Mouse (Mus musculus) kidney, postnatal 10 days (tissue): ENCODE results near the gene Hcst.

Experiments used
- DNase-seq: peaks from one replicate; pipeline ENCODE4 v3.0.0; 2021; ENCODE audit warnings: mixed read lengths

Hcst gene

DNA sequence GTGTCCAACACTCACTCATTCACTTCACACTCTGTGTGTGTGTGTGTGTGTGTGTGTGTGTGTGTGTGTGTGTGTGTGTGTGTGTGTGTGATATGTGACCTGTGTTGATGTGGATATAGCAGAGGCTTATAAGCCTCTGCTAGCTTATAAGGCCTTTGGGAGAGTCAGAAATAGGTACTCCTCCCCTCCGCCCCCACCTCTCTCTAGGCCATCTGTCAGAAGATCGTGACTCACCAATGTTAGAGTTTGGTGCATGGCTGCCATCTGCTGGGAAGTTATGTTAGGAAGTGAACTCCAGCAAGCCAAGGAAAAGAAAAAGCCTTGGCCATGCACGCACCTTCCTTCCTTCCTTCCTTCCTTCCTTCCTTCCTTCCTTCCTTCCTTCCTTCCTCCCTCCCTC is 12.1 kb upstream of the Hcst start:
- DNase-seq: peak; percentile 81

DNA sequence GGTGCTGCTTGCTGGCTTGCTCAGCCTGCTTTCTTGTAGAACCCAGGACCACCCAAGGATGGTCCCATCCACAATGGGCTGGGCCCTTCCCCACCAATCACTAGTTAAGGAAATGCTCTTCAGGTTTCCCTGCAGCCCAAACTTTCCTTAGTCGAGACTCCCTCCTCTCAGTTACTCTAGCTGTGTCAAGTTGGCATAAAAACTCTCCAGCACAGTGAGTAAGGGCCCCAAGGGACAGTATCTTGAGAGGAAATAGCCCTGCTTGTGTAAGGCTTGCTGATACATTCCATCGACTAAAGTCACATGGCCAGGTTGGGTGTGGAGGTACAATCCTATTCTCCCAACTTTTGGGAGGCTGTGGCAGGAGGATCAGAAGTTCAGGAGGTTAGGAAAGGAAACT is 10.5 kb upstream of the Hcst start:
- no peak for DNase-seq

DNA sequence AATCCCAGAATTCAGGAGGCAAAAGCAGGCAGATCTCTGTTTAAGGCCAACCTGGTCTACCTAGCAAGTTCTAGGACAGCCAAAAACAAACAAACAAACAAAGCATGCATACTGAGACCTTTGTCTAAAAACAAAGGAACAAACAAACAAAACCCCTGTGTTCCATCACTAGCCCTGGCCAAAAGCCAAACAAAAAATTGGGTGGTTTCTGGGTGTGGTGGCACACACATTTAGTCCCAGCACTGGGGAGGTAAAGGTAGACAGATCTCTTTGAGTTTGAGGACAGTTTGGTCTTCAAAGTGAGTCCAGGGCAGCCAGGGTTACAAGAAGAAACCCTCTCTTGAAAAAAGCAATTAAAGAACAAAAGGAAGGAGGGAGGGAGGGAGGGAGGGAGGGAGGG is 9.7 kb upstream of the Hcst start:
- DNase-seq: no peak

DNA sequence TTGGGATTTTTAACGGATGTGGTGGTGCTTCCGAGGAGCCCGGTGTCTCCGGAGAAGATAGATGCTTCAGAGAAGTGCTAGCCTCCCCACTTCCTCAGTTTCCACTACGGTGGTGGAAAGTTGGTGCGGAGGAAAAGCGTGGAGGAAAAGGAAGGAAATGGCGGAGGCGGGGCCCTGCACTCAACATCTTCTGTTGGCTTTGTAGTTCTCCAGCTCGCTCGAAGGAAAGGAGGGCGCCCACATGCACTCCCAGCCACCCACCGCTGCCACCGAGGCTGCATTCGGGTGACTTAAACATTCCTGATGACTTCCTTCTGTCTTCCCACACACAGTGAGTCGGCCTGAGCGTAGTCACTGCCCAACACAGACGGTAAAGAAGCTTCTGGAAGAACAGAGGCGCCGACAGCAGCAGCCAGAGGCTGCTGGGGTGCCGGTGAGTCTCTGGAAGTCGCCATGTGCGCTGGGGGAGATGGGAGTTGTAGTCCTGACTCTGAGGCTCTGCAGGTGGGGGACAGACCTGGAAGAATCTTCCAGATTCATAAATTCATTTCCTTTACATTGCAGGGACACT is 3.5 kb upstream of the Hcst start:
- DNase-seq: peak; percentile 51

DNA sequence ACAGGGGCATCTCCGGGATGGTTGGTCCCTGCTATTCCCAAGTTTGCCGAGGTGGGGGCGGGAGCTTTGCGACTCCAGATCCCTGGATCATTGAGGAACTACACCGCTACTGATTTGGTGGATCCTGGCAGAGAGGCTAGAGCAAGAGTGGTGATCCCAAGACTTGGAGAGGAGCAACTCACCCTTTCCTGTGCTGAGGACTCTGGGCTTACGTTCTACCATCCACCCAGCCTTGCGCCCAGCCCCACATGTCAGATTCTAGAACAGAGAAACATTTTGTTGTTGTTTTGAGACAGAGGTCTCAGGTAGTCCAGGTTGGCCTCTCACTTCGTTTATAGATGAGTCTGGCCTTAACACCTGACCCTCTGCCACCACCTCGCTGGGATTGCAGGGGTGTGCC is 2.9 kb upstream of the Hcst start:
- DNase-seq: no peak

DNA sequence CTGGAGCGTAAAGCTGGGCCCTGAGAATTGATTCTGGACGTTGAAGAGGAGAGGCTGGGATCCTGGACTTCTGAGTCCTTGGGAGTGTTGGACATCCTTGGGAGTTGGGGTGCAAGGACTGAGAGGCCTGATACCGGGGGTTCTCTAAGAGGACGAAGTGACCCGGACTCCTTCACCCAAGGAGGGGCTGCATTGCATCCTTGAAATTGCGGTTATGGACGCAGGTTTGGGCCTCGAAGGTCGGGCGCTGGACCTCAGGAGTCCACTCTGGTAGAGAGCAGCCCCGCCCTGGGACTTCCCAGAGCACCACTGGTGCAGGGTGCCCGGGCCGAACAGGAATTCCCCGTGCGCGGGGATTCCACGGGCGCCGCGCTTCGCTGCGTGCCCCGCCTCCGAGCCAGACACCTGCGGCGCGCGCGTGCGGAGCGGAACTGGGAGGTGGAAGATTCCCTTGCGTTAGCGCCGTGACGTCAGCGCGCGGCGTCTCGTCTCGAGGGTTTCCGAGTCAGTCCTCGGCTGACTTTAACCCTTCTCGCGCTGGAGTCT is 2.3 kb upstream of the Hcst start:
- peak; percentile 92 for DNase-seq

DNA sequence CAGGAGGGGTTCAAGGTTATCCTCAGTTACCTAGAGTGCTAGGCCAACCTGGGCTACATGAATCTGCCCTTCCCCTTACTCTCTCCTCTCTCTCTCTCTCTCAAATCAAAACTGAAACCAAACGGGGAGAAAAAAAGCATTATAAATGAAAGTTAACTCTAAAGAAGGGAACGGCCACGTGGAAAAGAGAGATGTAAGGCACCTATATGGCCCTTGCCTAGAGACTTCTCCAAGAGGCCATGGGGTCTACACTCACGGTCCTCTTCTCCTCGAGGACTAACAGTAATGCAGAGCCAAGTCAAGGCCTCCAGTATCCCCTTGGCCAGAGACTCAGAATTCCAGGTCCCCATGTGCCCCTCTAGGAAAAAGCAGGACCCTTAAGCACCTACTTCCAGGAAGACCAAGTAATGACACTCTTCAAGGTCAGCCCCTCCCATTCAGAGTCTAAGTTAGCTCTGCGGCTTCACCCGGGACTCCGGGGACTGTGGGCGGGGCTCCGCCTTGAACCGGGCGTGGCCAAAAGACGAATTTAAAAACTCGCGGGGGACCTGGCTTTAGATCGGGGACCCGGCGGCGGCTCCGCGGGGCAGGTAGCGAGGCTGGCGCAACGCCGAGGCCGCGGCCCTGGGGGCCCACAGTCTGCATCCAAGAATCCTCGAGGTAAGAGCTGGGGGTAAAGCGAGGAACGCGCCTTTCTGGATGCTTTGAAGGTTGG is 1.7 kb upstream of the Hcst start, which contains the start of gene Nfkbid:
Gene Nfkbid (plus strand): TSS at position 558 of the 715 bp plus-strand sequence.
- DNase-seq: peak; percentile 76

DNA sequence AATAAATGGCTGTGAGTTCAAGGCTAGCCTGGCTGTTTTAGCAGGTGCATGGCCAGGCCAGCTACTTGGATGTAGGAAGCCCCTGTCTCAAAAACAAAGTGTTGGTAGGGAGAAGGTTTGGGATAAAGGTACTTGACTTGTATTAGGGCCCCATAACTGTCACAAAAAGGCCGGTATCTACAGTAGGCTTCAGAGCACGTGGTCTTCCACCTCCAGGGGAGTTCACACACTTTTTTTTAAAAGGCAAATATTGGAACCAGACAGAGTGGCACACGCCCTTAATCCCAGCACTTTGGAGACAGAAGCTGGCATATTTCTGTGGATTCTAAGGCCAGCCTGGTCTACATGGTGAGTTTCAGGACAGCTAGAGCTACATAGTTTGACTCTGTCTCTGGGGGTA is 1.0 kb upstream of the Hcst start:
- DNase-seq: no peak

DNA sequence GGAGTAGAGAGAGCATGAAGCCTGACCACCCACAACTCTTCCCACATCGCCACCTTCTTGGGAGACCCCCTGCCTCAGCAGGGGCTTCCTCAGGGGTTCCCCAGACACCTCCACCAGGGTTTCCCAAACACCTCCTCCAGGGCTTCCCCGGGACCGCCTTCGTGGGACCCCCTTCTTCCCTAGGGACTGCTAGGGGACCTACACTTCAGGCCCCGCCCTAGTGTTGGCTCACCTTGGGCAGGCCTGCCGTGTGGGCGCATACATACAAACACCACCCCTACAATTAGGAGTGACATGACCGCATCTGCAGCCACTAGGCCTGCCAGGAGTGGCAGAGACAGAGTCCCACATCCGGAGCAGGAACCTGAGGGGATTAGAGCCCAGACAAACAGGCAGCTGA is 1.8 kb downstream of the Hcst start:
- DNase-seq: no peak

DNA sequence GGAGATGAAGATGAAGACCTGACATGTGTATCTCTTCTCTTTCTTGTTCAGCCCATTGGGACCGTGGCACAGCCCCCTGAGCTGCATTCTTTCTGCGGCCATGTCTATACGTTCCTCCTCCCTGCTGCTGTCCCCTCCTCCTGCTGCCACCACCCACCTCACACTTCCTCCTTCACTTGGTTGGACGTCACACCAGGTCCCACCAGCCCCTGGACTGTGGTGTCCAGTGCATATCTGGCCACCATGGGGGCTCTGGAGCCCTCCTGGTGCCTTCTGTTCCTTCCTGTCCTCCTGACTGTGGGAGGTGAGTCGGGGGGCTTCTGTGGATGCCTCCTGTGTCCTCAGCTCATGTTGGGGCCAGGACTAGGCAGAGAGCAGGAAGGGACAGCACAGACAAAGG is 6.1 kb downstream of the Hcst start, which contains the start of gene Tyrobp:
Gene Tyrobp (plus strand): TSS at position 165 of the 400 bp plus-strand sequence.
- no peak for DNase-seq

DNA sequence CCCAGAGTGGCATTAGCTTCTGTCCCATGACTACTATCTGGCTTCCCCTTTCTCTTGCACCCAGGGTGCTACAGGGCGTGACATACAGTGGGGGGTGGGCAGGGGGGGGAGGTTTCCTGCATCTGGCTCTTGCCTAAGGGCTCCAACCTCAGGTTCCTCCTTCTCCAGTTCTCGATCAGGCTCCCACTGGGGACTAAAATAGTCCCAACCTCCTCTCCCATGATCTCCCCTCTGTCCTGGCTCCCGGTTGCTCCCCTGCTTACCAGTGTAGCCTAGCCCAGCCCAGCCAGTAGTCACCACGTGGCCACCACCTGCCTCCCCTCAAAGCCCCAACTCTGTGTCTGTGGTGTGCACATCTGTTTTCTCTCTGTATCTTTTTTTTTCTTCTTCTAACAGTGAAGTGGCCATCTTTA is 6.9 kb downstream of the Hcst start:
- no peak for DNase-seq

DNA sequence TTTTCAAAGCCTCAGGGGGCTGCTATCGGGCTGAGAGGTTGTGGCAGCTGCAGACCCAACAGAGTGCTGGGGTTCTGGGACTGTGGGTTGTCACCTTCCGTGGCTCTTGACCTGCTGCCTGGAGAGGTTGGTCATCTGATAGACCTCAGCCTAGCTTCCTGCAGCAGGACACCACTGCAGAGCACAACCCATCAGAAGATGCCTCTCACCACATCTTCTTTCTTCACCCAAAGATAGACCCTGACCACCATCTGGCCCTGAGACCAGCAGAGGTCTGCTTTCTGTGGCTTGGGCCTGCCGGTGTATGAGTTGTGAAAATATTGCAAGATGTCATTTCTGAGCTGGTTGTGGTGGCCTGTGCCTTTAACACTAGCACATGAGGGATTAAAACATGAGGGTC is 8.6 kb downstream of the Hcst start:
- DNase-seq: no peak

DNA sequence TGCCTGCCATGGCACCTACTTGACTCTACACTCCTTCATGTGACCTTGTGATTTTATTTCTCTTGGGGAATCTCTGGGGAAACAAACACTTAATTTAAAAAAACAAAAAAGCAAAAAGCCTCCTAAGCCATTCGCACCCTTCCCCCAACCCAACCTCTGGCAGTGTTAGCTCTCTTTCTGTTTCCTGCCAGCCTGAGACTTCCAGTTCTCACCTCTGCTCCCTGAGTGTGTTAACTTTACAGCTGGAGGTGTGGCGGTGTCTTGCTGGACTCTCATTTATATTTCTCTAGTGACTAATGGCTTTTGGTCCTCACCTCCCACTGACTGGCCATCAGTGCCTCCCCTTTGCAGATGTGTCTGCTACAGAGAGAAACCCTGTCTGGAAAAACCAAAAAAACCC is 9.9 kb downstream of the Hcst start:
- no peak for DNase-seq

DNA sequence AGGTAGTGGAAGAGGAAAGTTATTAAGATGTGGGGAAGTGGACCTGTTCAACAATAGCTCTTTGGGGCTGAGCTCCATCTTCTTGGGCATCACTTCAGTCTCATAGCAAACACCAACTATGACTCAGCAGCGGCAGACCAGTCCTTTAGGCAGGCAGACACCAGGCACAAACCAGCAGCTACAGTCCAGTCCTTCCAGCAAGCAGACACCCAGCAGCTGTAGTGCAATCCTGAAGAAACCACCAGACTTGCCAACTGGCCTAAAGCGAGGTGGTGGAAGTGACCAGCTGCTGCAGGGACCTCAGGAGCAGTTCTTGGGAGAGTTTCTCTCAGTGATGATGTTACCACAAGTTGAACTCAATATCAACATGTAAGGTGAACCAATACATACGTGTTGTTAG is 11.0 kb downstream of the Hcst start:
- DNase-seq: no peak

DNA sequence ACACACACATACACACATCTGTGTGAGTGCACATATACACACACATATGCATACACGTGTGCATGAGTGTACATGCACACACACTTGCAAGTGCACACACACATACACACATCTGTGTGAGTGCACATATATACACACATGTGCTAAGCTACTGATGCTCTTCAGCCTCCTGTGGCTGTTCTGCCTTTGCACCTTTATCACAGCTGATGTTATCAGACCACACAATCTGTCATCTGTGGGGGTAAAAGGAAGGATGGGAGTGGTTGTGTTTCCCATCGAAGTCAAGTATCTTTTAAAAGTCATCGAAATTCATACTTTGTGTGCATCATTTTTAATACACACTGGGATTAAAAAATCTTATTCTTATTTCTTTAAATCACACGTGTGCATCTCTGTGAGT is 17.3 kb downstream of the Hcst start:
- DNase-seq: no peak

DNA sequence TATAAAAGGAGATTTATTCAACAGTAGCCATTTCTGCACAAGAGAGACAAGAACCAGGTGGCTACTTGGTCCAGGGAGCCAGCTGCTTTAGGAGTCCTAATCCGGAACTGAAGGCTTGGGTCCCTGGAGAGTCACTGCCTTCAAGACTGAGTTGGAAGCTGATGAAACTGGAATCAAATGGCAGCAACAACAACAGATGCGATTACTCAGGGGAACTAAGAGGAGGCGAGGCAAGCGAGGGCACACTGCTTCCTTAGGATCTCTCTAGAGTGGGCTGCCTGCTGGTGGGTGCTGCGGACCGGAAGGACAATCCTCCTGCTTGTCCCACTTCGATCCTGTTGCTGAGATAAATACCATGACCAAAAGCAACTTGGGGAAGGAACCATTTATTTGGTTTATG is 20.0 kb downstream of the Hcst start:
- no peak for DNase-seq

DNA sequence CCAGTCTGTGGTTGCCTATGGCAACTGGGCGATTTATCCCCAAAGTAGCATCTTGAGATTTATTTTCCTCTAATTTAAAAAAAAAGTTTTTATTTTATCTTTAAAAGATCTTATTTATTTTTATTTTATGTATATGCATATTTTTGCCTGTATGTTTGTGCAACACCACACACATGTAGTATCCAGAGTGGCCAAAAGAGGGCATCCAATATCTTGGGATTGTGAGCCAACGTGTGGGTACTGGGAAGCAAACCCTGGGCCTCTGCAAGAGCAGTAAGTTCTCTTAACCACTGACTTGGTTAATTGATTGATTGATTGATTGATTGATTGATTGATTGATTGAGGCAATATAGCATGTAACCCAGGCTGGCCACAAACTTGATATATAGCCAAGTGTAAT is 24.8 kb downstream of the Hcst start:
- no peak for DNase-seq

DNA sequence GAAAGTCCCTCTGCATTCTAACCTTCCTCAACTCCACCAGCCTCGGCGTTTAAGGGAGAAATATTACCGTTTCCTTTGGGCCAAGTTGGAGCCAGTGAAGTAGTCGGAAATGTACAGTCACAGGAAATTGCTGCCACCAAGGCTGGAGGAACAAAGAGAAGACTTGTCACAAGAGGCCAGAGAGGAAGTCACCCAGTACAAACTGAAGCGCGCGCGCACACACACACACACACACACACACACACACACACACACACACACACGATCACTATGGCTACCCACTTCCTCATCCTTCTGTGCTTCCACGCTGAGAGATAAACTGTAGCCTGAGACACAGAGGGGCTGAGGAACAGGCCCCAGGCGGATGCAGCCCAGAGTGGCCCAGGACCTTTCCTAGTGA is 25.3 kb downstream of the Hcst start:
- DNase-seq: peak; percentile 61

DNA sequence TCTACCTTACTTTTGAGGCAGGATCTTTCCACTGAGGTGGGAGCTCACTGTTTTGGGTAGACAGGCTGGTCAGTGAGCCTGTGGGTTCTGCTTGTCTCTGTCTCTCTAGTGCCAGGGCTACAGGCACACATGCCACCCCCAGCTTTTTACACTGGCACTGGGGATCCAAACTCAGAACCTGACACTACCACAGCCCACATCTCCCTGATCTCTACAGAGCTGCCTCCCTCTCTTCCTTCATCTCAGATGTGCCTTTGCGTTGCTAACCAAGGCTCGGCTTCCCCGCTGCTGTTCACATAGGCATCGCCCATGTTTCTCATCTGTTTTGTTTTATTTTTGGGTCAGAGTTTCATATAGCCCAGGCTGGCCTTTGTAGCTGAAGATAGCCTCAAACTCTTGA is 26.0 kb downstream of the Hcst start:
- DNase-seq: no peak

DNA sequence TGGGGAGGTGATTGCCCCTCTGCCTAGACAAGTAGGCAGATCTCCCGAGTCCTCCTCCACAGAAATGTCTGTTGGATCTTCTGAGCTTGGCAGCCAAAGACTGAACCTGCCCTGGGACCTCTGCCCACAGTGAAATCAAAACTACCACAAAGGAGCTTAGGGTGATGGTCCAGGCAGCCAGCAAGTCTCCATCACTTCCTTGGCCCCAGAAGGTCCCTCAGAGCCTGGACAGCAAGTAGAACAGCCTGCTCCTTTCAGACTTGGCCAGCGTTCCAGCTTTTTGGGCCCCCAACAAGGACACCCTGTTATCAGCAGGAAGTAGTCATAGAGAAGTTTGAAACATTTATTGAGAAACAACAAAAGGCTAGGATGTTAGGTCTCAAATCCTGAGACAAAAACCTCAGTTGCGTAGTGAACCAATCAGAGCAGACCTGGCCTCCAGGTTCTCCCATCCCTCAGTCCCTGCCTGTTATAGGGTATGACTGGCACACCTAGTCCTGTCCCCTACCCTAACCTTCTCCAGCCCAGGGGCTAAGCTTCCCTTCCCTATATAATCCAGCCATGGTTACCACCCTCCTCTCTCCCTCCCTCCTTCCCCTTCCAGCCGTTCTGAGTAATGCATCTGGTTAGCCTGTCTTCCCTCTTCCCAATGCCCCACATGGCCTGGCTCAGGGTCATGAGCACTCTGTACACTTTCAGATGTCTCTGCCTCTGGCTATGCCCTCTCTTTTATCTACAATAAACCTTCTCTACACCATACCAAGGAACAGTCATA is 26.7 kb downstream of the Hcst start:
- DNase-seq: no peak

DNA sequence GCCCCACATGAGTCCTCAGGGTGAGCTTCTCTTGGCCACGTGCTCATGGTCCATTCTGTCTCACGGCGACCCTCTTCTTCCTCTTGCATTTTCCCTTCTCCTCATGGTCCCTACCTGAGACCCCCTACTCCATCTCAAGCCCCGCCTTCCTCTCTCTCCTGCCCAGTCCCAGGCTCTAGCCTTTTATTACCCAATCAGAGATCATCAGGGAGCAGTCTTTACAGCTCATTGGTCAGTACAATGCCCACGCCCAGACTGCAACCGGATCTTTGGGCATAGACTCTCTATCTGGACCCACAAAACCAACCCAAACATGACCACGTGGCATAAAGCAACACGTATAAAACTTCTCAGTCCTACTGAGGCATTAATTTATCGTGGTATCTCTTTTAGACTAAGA is 35.5 kb downstream of the Hcst start:
- DNase-seq: no peak

DNA sequence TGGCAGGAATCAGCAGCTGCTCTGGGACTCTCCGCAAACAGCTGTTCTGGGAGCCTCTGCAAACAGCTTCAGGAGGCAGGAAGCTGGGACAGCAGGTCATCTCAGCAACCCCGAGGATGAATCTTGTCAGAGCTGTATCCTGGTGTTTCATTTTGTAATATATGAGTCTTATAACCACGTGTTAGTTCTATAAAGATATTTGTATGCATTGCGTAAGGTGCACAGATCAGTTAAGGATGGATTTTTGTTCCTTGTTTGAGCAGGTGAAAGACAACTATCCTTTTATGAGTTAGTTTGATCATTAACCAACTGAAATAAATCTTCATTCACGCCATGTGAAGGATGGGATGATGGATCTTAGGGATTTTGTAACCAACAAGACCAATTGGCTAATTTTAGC is 39.6 kb downstream of the Hcst start:
- no peak for DNase-seq

DNA sequence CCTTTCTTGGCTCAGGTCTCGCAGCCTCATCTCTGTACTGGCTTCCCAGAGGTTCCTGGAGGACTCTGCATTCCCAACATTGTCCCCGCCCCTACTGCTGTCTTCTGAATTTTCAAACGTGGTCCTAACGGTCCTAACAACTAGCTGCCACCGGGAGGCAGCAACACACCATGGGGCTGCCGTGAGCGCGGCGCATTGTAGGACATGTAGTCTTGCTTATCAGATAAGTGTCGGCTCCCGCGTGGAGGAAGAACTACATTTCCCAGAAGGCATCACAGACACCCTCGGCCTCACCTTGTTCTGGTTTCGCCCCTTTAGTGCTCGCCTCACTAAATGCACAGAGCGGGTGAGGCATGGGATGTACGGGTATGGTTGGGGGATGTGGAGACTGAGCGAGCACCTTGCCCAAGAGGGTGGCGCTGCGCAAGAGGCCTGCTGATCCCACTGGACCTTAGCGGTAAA is 46.1 kb downstream of the Hcst start:
- peak; percentile 95 for DNase-seq
